Mouse (Mus musculus) megakaryocyte-erythroid progenitor cell, adult 5-6 weeks (primary cell): ENCODE measurements around the gene Slc35d2. TPM values are rescaled to one million over a fixed set of nuclear protein-coding genes. Genes with fewer than 3 reads are reported as not detected.
A peak's percentile ranks its signal among the peaks of the same experiment; 100 is the strongest.

ENCODE experiments used
- ATAC-seq: replicated peaks from 2 replicates; pipeline ENCODE4 v1.8.0; 2016; ENCODE audit warnings: mild to moderate bottlenecking, inconsistent platforms; ENCODE audit not compliant: severe bottlenecking, poor library complexity, low FRiP score, low TSS enrichment
- total RNA-seq, 2 experiments: library from RNA; stranded (forward) in 1 of 2; stranded (reverse) in 1 of 2; fragments of 200-1000, 215-1000 nt in 1 of 2; fragments of >200 nt in 1 of 2; fragmentation: Nextera tagmentation in 1 of 2; gene quantifications; 2 replicates each; pipeline ENCODE4 v1.2.3; 2014 to 2017

Gene Slc35d2
- total RNA-seq (2014; fragmentation: Nextera tagmentation), result 1.2 and 1.6 TPM in 2 replicates
- 3.0 and 11.7 TPM in 2 replicates for total RNA-seq (2017)

DNA sequence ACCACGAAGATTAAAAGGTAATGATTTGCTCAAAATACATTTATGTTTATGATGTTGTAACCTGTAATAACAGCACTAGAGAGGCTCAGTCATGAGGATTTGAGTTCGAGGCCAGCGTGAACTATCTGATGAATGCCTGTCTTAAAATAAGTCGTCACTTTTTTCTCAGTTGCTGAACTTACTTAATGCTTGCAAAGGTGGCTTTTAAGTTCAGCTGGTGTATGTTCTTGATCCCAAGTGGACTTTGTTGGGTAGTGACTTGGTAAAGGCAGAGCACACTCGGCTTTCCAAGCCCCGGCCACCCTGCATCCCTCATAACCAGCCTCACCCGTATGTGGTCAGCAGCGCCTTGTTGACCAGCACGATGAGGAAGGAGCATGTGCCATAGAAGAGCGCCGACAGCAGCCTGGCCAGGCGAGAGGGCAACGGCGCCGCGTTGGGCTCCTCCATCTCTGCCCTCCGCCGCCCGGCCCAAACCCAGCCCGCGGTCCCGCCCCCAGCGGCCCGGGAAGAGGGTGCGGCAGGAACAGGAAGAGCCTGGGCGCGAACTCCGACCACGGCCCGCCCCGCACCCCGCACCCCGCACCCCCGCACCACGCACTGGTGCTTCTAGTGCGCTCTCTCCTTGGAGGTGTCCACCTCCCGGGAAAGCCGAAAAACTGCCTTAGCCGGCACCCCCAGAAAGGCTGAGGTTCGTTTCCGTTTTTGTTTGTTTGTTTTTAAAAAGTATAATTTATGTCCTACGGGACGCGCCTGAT lies at the start of gene Slc35d2:
Gene Slc35d2 (minus strand): TSS at position 511 of the 758 bp plus-strand sequence.
- ATAC-seq, result peak; percentile 85

- ATAC-seq, result no peak
These were observed 48.8 kb upstream of the Slc35d2 start for GRCm38 (mm10) chr13:64178000-64178399.

DNA sequence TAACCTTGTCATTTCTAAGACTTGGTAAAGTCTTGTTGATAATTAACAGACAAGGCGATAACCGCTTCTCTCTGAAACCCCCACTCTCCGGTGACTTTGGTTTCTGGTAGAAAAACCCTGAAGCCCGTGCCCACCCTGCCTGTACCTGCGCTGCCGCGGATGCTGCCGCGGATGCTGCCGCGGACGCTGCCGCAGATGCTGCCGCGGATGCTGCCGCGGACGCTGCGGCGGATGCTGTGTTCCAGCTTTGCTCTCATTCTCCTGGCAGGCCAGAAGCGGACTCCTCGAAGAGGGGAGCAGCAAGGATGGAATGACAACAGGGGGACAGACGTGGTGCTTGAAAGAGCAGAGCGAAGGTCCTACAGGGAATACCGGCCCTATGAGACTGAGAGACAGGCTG lies 40.6 kb upstream of the Slc35d2 start:
- no peak for ATAC-seq

DNA sequence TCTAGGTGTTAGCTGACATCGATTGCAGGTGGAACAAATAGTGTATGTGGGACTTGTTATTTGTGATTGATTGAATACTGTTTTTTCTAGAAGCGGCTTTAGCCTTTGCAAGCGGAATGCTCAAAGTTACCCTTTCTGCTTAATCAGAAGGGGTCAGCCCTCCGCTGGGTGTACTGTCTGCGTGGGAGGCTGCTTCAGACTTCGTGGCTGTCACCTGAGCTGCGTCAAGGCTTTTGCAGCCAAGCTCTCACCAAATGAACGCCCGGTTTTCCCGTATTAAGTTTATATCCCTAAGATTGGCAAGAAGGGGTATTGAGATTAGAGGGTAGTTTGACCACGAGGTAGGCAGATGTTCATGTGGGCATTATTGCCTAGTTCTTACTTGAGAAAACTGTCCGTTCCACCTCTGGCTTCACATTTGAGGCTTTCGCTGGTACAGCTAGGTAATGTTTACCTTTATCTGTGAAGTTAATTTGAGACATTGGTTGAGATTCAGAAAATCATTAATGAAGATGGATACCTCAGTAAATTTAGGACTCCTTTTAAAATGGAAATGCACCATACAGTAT lies 34.1 kb upstream of the Slc35d2 start:
- no peak for ATAC-seq

DNA sequence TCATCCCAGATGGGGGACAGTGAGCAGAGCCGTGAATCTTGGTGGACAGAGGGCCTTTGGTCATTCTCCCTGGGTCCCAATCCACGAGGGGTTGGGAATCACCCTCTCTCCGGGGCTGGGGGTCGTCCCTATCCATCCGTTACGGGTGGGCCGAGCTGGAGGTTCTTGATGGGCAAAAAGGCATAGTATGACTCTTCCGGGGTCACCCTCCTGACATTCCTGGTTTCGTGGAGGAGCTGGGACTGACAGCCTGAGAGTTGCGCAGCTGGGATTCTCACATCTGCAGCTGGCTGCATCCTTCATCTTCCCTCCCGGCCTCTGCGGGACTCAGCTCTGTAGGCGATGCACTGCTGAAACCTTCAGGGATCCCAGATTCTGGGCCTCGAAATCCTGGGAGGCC lies 33.5 kb upstream of the Slc35d2 start:
- no peak for ATAC-seq

DNA sequence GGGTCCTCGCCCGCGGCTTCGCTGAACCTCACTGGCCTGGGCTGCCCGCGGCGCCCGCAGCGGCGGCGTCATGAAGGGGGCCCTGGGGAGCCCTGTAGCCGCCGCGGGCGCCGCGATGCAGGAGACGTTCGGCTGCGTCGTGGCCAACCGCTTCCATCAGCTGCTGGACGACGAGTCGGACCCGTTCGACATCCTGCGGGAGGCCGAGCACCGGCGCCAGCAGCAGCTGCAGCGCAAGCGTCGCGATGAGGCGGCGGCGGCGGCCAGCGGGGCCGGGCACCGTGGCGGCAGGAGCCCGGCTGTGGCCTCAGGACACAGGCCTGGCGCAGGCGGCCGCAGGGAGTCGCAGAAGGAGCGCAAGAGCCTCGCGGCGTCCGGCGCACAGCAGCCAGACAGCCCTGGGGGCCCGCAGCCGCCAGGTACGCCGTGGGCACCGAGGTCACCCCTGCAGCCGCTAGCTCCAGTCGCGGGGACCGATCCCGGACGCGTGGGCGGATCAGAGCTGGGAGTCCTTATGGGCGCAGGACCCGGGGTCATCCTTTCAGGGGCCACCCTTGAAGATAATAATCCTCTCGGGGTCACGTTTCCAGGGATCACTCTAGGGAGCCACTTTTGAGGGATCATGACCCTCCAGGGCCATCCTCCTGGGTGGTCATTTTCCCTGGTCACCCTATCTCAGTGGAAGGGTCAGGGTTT lies 32.9 kb upstream of the Slc35d2 start:
- peak; percentile 20; the same call in 1 of the 2 replicates for ATAC-seq

DNA sequence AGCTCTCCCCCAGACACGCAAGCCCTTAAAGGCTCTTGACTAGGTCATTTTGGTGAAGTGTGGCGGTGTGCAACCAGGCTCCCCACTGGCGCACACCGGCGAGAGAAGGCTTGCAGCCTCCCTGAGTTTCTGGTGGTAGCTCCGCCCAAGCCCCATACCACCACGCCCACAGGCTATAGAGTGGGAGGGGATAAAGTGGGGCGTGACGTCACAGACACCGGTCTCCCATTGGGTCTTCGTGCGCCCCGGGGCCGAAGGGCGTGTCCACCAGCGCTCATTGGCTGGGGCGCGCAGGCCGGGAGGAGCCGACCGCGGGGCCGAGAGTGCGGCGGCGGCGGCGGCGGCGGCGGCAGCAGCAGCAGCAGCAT lies 32.4 kb upstream of the Slc35d2 start, which contains the start of gene Habp4:
Gene Habp4 (plus strand): TSS at position 277 of the 368 bp plus-strand sequence.
- ATAC-seq, result peak; percentile 100

DNA sequence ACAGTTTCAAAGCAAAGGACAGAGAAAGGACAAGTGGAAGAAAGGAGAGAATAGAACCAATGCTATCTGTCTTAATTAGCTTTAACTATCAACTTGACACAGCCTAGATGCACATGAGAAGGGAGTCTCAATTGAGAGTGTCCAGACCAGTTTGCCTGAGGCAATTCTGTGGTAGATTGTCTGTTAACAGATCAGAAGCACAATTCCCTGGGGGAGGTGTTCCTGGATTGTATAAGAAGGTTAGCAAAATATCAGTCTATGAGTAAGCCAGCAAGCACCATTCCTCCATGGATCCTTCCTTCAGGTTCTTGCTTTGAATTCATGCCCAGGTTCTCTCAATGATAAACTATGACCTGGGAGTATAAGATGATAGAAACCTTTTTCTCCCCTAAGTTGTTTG lies 27.8 kb upstream of the Slc35d2 start:
- no peak for ATAC-seq

- ATAC-seq, result no peak
These were observed 26.0 kb upstream of the Slc35d2 start for GRCm38 (mm10) chr13:64155171-64155571.

GRCm38 (mm10) chr13:64154651-64155050 lies 25.5 kb upstream of the Slc35d2 start:
- ATAC-seq, result no peak

DNA sequence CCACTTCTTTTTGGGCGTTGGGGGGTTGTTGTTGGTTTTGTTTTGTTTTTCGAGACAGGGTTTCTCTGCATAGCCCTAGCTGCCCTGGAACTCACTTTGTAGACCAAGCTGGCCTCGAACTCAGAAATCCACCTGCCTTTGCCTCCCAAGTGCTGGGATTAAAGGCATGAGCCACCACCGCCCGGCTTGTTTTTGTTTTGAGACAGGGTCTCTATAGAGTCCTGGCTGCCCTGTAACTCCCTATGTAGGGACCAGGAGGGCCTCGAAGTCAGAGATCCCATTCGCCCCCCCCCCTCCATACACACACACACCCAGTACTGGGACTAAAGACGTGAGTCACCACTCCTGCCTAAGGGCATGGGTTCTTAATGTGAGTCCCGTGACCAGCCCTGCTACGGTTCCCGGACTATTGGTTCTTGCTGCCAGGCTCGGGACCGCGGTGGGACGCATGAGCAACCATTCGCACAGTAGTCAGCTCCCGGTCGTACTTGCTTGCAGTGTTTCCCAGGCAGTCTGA lies 24.6 kb upstream of the Slc35d2 start:
- no peak for ATAC-seq

GRCm38 (mm10) chr13:64153083-64153682 lies 24.0 kb upstream of the Slc35d2 start, which contains the start of gene Zfp367:
Gene Zfp367, minus strand, starts transcription at chr13:64153202.
- ATAC-seq, result peak; percentile 92

GRCm38 (mm10) chr13:64152671-64153082 lies 23.5 kb upstream of the Slc35d2 start:
- no peak for ATAC-seq

GRCm38 (mm10) chr13:64152241-64152669 lies 23.1 kb upstream of the Slc35d2 start:
- peak; percentile 35 for ATAC-seq

- no peak for ATAC-seq
These were observed 21.0 kb upstream of the Slc35d2 start for GRCm38 (mm10) chr13:64150121-64150520.

GRCm38 (mm10) chr13:64129616-64130375 lies 628 bp upstream of the Slc35d2 start:
- peak; percentile 69; the same call in 1 of the 2 replicates for ATAC-seq

DNA sequence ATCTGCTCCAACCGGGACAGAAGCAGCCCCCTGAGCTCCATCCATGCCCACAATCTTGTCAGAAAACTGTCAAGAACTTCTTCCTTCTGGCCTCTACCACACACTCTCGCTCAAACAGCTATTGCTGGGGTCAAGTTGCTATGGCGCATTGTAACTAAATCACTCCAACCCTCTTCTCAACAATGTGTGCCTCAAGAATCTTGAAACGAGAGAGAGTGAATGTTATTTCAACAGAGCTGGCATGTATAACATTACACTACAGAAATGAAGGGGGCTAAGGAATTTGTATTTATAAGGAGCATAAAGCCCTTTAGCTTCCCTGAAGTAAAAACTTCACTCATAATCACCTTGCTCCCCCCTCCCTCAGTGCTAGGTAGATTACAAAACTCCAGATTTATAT lies 2.9 kb downstream of the Slc35d2 start:
- ATAC-seq, result no peak

- no peak for ATAC-seq
These were observed 4.3 kb downstream of the Slc35d2 start for GRCm38 (mm10) chr13:64124886-64125285.
